Mouse (Mus musculus) MEL (cell line): ENCODE data around the gene Rexo5. TPM values are rescaled to one million over a fixed set of nuclear protein-coding genes. Genes with fewer than 3 reads are reported as not detected.

Source experiments
- DNase-seq: peaks from one replicate; pipeline ENCODE4 v3.0.0; 2011; ENCODE audit warnings: low read depth, low spot score
- H3K27ac ChIP-seq: 2 replicates; pipeline ENCODE4 v1.5.1; 2012; ENCODE audit warnings: low read depth, mild to moderate bottlenecking, control low read depth, low read length, moderate library complexity; ENCODE audit not compliant: control insufficient read depth
- H3K27me3 ChIP-seq, 2 experiments: fragments of 150-350 bp in 1 of 2; sonication (generic) in 1 of 2; 2 replicates each; pipeline ENCODE4 v1.6.1; 2012; ENCODE audit warnings: low read length in 2 of 2, mild to moderate bottlenecking in 2 of 2, improper control_type of control experiment in 1 of 2, moderate library complexity in 1 of 2; ENCODE audit not compliant: insufficient read depth in 2 of 2, control insufficient read depth in 1 of 2
- H3K36me3 ChIP-seq, 2 experiments: 2 replicates each; pipeline ENCODE4 v1.6.1; 2012 to 2014; ENCODE audit warnings: low read length in 2 of 2, improper control_type of control experiment in 1 of 2, inconsistent platforms in 1 of 2, mild to moderate bottlenecking in 1 of 2; ENCODE audit not compliant: insufficient read depth in 2 of 2, control insufficient read depth in 1 of 2
- H3K4me1 ChIP-seq, 2 experiments: fragments of 150-350 bp in 1 of 2; sonication (generic) in 1 of 2; 2 replicates each; pipeline ENCODE4 v1.6.1; 2012; ENCODE audit warnings: low read length in 2 of 2, improper control_type of control experiment in 1 of 2, mild to moderate bottlenecking in 1 of 2; ENCODE audit not compliant: insufficient read depth in 2 of 2, control insufficient read depth in 1 of 2
- H3K4me3 ChIP-seq, 2 experiments: fragments of 150-350 bp in 1 of 2; sonication (generic) in 1 of 2; 2 replicates each; pipeline ENCODE4 v1.5.1; 2012; ENCODE audit warnings: low read depth in 2 of 2, low read length in 2 of 2, mild to moderate bottlenecking in 2 of 2, moderate library complexity in 2 of 2, control low read depth in 1 of 2, improper control_type of control experiment in 1 of 2; ENCODE audit not compliant: control insufficient read depth in 1 of 2, insufficient read depth in 1 of 2
- H3K79me2 ChIP-seq: 2 replicates; pipeline ENCODE4 v1.6.1; 2012; ENCODE audit warnings: mild to moderate bottlenecking, low read length, moderate library complexity; ENCODE audit not compliant: control insufficient read depth, poor library complexity, insufficient read depth
- H3K9ac ChIP-seq: 2 replicates; pipeline ENCODE4 v1.6.1; 2012; ENCODE audit warnings: low read depth, mild to moderate bottlenecking, control low read depth, low read length, moderate library complexity; ENCODE audit not compliant: control insufficient read depth, poor library complexity, severe bottlenecking
- H3K9me3 ChIP-seq: fragments of 150-350 bp; sonication (generic); replicated peaks from 2 replicates; pipeline ENCODE4 v1.6.1; 2012; ENCODE audit warnings: mild to moderate bottlenecking, low read length, improper control_type of control experiment, moderate library complexity; ENCODE audit not compliant: insufficient read depth
- CHD1 ChIP-seq: IDR thresholded peaks from 2 replicates; pipeline ENCODE4 v1.6.1; 2012; ENCODE audit warnings: low read depth, mild to moderate bottlenecking, inconsistent platforms, low read length, improper control_type of control experiment
- ETS1 ChIP-seq: IDR thresholded peaks from 2 replicates; pipeline ENCODE4 v1.6.1; 2012; ENCODE audit warnings: low read depth, mild to moderate bottlenecking, inconsistent platforms, low read length, improper control_type of control experiment, moderate library complexity
- GABPA ChIP-seq: IDR thresholded peaks from 2 replicates; pipeline ENCODE4 v1.6.1; 2012; ENCODE audit warnings: low read depth, mild to moderate bottlenecking, inconsistent platforms, low read length, improper control_type of control experiment, moderate library complexity
- GATA1 ChIP-seq: IDR thresholded peaks from 2 replicates; pipeline ENCODE4 v1.6.1; 2011; ENCODE audit warnings: low read depth, low read length, improper control_type of control experiment
- HCFC1 ChIP-seq: IDR thresholded peaks from 2 replicates; pipeline ENCODE4 v1.6.1; 2012; ENCODE audit warnings: low read depth, mild to moderate bottlenecking, inconsistent platforms, low read length, improper control_type of control experiment, moderate library complexity
- MAFK ChIP-seq: IDR thresholded peaks from 2 replicates; pipeline ENCODE4 v1.6.1; 2011; ENCODE audit warnings: low read depth, mild to moderate bottlenecking, low read length, improper control_type of control experiment, borderline replicate concordance
- MYB ChIP-seq: IDR thresholded peaks from 2 replicates; pipeline ENCODE4 v1.6.1; 2011; ENCODE audit warnings: mild to moderate bottlenecking, low read depth, low read length, improper control_type of control experiment
- MYC ChIP-seq: IDR thresholded peaks from 2 replicates; pipeline ENCODE4 v1.6.1; 2011; ENCODE audit warnings: low read depth, mild to moderate bottlenecking, low read length, improper control_type of control experiment, moderate library complexity
- NRF1 ChIP-seq: IDR thresholded peaks from 2 replicates; pipeline ENCODE4 v1.6.1; 2014; ENCODE audit warnings: low read depth, mild to moderate bottlenecking, inconsistent platforms, low read length, improper control_type of control experiment, moderate library complexity; ENCODE audit not compliant: poor library complexity, insufficient read depth, severe bottlenecking
- POLR2A ChIP-seq, 2 experiments: IDR thresholded peaks; 2 replicates each; pipeline ENCODE4 v1.6.1; 2011 to 2012; ENCODE audit warnings: low read length in 2 of 2, mild to moderate bottlenecking in 2 of 2, control low read depth in 1 of 2, improper control_type of control experiment in 1 of 2, low read depth in 1 of 2, moderate library complexity in 1 of 2; ENCODE audit not compliant: control insufficient read depth in 1 of 2, insufficient read depth in 1 of 2, poor library complexity in 1 of 2
- RAD21 ChIP-seq: IDR thresholded peaks from 2 replicates; pipeline ENCODE4 v1.6.1; 2011; ENCODE audit warnings: mild to moderate bottlenecking, low read depth, low read length, improper control_type of control experiment
- RCOR1 ChIP-seq: IDR thresholded peaks from 2 replicates; pipeline ENCODE4 v1.6.1; 2012; ENCODE audit warnings: low read depth, mild to moderate bottlenecking, inconsistent platforms, low read length, improper control_type of control experiment
- SIN3A ChIP-seq: IDR thresholded peaks from 2 replicates; pipeline ENCODE4 v1.6.1; 2012; ENCODE audit warnings: low read length, improper control_type of control experiment, inconsistent platforms
- SMC3 ChIP-seq: IDR thresholded peaks from 2 replicates; pipeline ENCODE4 v1.6.1; 2011; ENCODE audit warnings: low read depth, low read length, improper control_type of control experiment
- TCF12 ChIP-seq: IDR thresholded peaks from 2 replicates; pipeline ENCODE4 v1.6.1; 2014; ENCODE audit warnings: low read depth, mild to moderate bottlenecking, inconsistent platforms, low read length, improper control_type of control experiment, moderate library complexity
- USF1 ChIP-seq: IDR thresholded peaks from 2 replicates; pipeline ENCODE4 v1.6.1; 2014; ENCODE audit warnings: low read depth, mild to moderate bottlenecking, inconsistent platforms, low read length, improper control_type of control experiment, moderate library complexity
- USF2 ChIP-seq, 2 experiments: IDR thresholded peaks; 2 replicates each; pipeline ENCODE4 v1.6.1; 2011 to 2012; ENCODE audit warnings: improper control_type of control experiment in 2 of 2, low read length in 2 of 2, borderline replicate concordance in 1 of 2, inconsistent platforms in 1 of 2, low read depth in 1 of 2, mild to moderate bottlenecking in 1 of 2; ENCODE audit not compliant: insufficient read depth in 1 of 2
- ZMIZ1 ChIP-seq: IDR thresholded peaks from 2 replicates; pipeline ENCODE4 v1.6.1; 2012; ENCODE audit warnings: low read depth, mild to moderate bottlenecking, inconsistent platforms, low read length, improper control_type of control experiment, moderate library complexity
- polyA plus RNA-seq, 2 experiments: library from polyadenylated mRNA; stranded (reverse) in 1 of 2; unstranded in 1 of 2; fragments of >175 nt in 1 of 2; fragments of >200 nt in 1 of 2; gene quantifications; 2 replicates each; pipeline versions ENCODE4 v1.2.1 to v1.2.4; 2012; ENCODE audit warnings: low replicate concordance in 2 of 2, low read depth in 1 of 2; ENCODE audit not compliant: insufficient read length in 2 of 2, insufficient read depth in 1 of 2, missing spikeins in 1 of 2
- total RNA-seq: library from RNA; depleted of rRNA; stranded (reverse); fragments of 300-350 nt; gene quantifications from 2 replicates; pipeline ENCODE4 v1.2.3, GENCODE M21; 2012

Rexo5 gene
- total and polyA plus RNA-seq, 3 experiments, result 11.7 to 18.3 TPM; not detected in 1

DNA sequence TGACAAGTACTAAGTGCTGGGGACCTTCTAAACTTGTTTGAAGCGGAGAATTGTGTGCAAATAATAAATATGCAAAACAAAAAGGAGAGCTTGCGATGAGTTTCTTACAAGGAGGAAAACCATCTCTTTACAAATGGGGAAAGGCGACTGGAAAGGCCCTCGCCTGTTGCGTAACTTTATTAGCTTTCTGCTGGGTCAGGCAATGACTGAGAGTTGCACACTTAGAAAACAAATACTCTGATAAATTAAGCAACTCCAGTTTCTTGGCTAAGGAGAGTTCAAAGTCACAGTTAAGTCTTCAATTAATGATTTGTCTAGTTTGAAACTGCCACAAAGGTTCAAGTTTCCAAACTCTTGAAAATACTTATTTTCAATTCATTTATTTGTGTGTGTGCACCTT lies 86.5 kb downstream of the Rexo5 start:
- TF ChIP-seq SIN3A, result no peak
- no peak for TF ChIP-seq SMC3
- no peak overlapping the region for H3K4me3 ChIP-seq
- no peaks in the 10 kb centered on the region for H3K27me3 ChIP-seq
- no peaks in the 10 kb centered on the region; a peak in 1 of 4 replicates for H3K4me1 ChIP-seq
- no peaks in the 10 kb centered on the region for H3K9me3 ChIP-seq
- peaks cover 0 to 7% of the 10 kb centered on the region in 2 experiments; a peak in 2 of 4 replicates for H3K36me3 ChIP-seq
- H3K9ac ChIP-seq, result no peak overlapping the region
- no peak for DNase-seq
- H3K79me2 ChIP-seq, result no peaks in the 10 kb centered on the region
- H3K27ac ChIP-seq, result no peak overlapping the region

DNA sequence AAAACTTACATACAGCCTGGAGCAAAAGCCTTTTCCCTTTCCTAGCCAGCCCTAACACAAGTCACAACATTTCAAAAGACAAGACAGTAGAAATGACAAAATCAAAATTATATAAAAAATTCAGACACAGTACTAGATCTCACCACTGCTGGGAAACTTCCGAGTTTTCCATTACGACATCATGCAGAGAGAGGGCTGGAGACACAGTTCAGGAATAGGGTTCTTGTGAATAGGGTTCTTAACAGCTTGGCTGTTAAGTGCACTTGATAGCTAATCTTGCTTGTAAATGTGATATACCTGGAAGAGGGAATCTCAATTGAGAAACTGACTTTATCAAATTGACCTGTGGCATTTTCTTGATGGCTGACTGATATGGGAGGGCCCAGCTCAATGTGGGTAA lies 87.4 kb downstream of the Rexo5 start:
- Histone ChIP-seq H3K36me3 (peaks cover 0 to 7% of the 10 kb centered on the region in 2 experiments; a peak in 2 of 4 replicates), H3K4me3 (no peak overlapping the region), H3K4me1 (no peaks in the 10 kb centered on the region; a peak in 1 of 4 replicates), H3K27ac (no peak overlapping the region)
- no peak for DNase-seq
- no peak for TF ChIP-seq MAFK
- 0 out of 2 replicates have a peak, but pooled peaks have one; percentile 31 for TF ChIP-seq GATA1
- TF ChIP-seq, all 39 proteins: peak for 1
- Histone ChIP-seq H3K9ac (no peak overlapping the region), H3K9me3 (no peaks in the 10 kb centered on the region), H3K27me3 (no peaks in the 10 kb centered on the region), H3K79me2 (no peaks in the 10 kb centered on the region)

DNA sequence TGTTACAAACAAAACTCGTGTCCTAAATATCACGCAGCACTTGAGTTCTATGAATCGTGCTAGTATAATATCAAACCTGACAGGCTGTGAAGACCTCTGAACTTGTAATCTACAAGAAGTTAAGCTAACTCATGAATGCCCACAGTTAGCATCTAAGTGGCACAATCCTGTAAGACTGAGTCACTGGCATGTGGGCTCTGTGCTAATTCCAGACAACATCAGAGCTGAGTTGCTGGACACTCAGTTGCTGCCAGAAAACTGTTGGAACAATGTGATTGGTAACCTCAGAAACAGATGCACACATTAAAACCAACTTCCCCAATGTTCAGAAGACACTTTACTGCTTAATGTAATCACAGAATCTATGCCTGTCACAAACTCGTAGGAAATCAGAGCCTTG lies 94.1 kb downstream of the Rexo5 start:
- H3K27me3 ChIP-seq, result no peaks in the 10 kb centered on the region
- H3K27ac ChIP-seq, result no peak overlapping the region
- TF ChIP-seq ZMIZ1, result no peak
- TF ChIP-seq CHD1, result no peak
- TF ChIP-seq MYC, result no peak
- peak; percentile 36; the same call in 1 of the 2 replicates for TF ChIP-seq RCOR1
- H3K9ac ChIP-seq, result no peak overlapping the region
- H3K9me3 ChIP-seq, result no peaks in the 10 kb centered on the region
- peaks cover 2% of the 10 kb centered on the region for H3K79me2 ChIP-seq
- DNase-seq, result no peak
- no peaks in the 10 kb centered on the region for H3K4me1 ChIP-seq
- H3K36me3 ChIP-seq, result no peaks in the 10 kb centered on the region
- H3K4me3 ChIP-seq, result no peak overlapping the region

DNA sequence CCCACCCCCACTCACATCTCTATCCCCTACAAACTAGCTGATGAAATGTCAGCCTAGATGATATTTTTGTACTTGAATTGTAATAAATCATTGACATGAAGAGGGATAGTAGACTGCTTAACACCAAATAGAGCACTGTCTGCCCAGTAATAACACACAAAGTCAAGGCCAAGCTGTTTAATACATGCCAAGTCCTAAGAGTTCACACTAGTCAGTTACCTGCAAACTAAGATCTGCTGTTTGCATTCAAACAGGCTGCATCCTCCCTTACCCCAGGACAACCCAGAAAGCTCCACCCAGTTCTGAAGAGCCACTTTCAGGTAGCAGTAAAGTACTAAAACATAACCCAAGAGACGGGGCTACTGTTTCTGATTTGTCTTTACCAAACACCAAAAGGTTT lies 98.4 kb downstream of the Rexo5 start:
- H3K9ac ChIP-seq, result no peak overlapping the region
- no peaks in the 10 kb centered on the region for H3K9me3 ChIP-seq
- H3K27me3 ChIP-seq, result no peaks in the 10 kb centered on the region
- no peak overlapping the region for H3K27ac ChIP-seq
- H3K36me3 ChIP-seq, result peaks cover 0 to 16% of the 10 kb centered on the region in 2 experiments; a peak in 2 of 4 replicates
- no peak for TF ChIP-seq NRF1
- no peak for TF ChIP-seq MAFK
- TF ChIP-seq RAD21, result no peak
- no peak for TF ChIP-seq ZMIZ1
- TF ChIP-seq MYB, result no peak
- no peak for TF ChIP-seq TCF12
- no peak for TF ChIP-seq HCFC1
- TF ChIP-seq USF2 (IDR thresholded peaks at IDR 0.05; ENCODE audit: borderline replicate concordance in 1 of 2, insufficient read depth in 1 of 2, low read depth in 1 of 2, low read length in 2 of 2), result no peak
- TF ChIP-seq GABPA, result no peak
- TF ChIP-seq ETS1, result no peak
- no peak for TF ChIP-seq POLR2A (IDR thresholded peaks at IDR 0.05; ENCODE audit: control insufficient read depth in 1 of 2, insufficient read depth in 1 of 2, low read depth in 1 of 2, low read length in 2 of 2, poor library complexity in 1 of 2)
- TF ChIP-seq USF1, result no peak
- TF ChIP-seq CHD1, result no peak
- TF ChIP-seq SIN3A, result no peak
- TF ChIP-seq MYC, result no peak
- no peak overlapping the region for H3K4me3 ChIP-seq
- peaks cover 5 to 13% of the 10 kb centered on the region in 2 experiments for H3K4me1 ChIP-seq
- no peak for DNase-seq
- H3K79me2 ChIP-seq, result peaks cover 2% of the 10 kb centered on the region
